Mouse (Mus musculus): ENCODE results near the gene Vasn. TPM values are rescaled to one million over a fixed set of nuclear protein-coding genes. Genes with fewer than 3 reads are reported as not detected.

Vasn gene
- polyA plus RNA-seq, 1 experiment from 2014 or later, result 9.6 TPM

DNA sequence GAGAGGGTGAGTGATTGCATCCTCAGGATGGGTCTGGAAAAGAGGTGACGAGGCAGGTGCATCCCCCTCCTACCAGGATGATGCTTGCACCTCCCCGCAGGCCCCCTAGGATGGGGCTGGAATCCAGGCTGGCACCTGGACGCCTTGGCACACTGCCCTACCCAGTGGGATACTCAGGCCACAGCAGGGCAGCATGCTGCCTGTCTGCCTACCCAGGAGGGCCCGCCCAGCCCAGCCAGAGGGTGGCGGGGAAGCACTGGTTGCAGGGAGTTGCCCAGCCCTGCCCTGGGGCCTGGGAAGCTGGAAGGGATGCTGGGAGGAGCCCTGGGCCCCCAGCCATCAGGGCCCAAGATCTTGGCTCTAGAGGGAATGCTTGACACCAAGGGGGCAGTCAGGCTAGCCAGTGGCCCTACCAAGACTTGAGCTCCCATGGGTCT is 44.2 kb upstream of the Vasn start:
- Histone ChIP-seq H3K27ac (replicated peaks) (peak overlapping the region; percentile 49), H3K4me3 (ENCODE audit: low read depth, low read length) (peak overlapping the region; percentile 69), H3K27me3 (ENCODE audit: control insufficient read depth, insufficient read depth, low read length) (no peaks in the 10 kb centered on the region), H3K36me3 (ENCODE audit: control insufficient read depth, insufficient read depth, low read length) (no peaks in the 10 kb centered on the region), H3K4me2 (replicated peaks; ENCODE audit: low read depth) (peak overlapping the region; percentile 81), H3K9ac (ENCODE audit: low read length) (peak overlapping the region; percentile 79), H3K4me1 (replicated peaks; ENCODE audit: control insufficient read depth, insufficient read depth) (0 out of 2 replicates have a peak, but pooled peaks cover 9% of the 10 kb centered on the region), H3K9me3 (ENCODE audit: control insufficient read depth, low read length) (no peaks in the 10 kb centered on the region)
- ATAC-seq (ENCODE audit: low FRiP score, low TSS enrichment), result peak; percentile 49; the same call in 1 of the 2 replicates
- TF ChIP-seq CTCF (IDR thresholded peaks at IDR 0.05; ENCODE audit: low read depth), result peak; percentile 34
- no peak for TF ChIP-seq EP300 (optimal IDR thresholded peaks at IDR 0.05)
- 10% methylated on average over 5 of the region's 5 CpGs for WGBS
- DNase-seq (ENCODE audit: low spot score), result peak; percentile 74

DNA sequence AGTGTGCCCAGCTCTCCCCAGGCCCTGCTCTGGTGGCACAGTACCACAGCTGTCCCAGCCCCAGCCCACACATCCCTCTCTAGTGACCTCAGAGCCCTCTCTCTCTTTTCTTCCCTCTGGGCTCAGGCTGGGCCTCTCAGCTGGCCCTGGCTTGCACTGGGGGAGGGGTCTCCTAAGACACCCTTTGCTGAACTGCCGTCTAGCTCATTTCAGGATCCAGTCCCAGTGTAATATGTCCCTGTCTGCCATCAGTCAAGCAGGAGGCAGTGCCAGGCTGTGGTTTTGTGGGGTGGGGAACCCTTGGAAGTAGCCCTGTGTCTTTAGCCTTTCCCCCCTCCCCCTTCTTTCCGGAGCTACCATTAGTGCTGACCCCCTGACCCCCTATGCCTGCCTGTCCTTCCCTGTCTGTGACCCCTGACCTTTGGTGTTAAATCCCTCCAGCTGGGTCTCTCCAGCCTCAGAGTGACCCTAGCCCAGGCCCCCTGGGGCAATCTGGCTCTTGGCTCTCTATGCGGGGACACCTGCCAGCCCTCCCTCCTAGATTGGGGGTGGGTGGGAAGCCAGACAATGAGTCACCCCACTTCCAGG is 43.5 kb upstream of the Vasn start:
- Histone ChIP-seq H3K4me2 (replicated peaks; ENCODE audit: low read depth) (peak overlapping the region; percentile 81), H3K36me3 (ENCODE audit: control insufficient read depth, insufficient read depth, low read length) (no peaks in the 10 kb centered on the region), H3K27me3 (ENCODE audit: control insufficient read depth, insufficient read depth, low read length) (no peaks in the 10 kb centered on the region), H3K9me3 (ENCODE audit: control insufficient read depth, low read length) (no peaks in the 10 kb centered on the region), H3K9ac (ENCODE audit: low read length) (peak overlapping the region; percentile 79), H3K27ac (replicated peaks) (peak overlapping the region; percentile 49), H3K4me1 (replicated peaks; ENCODE audit: control insufficient read depth, insufficient read depth) (0 out of 2 replicates have a peak, but pooled peaks cover 9% of the 10 kb centered on the region), H3K4me3 (ENCODE audit: low read depth, low read length) (peak overlapping the region; percentile 69)
- TF ChIP-seq CTCF (IDR thresholded peaks at IDR 0.05; ENCODE audit: low read depth) (no peak), EP300 (optimal IDR thresholded peaks at IDR 0.05) (no peak)
- DNase-seq (ENCODE audit: low spot score) (no peak), ATAC-seq (ENCODE audit: low FRiP score, low TSS enrichment) (no peak; the same call in 1 of the 2 replicates)
- WGBS, result 28% methylated on average over 3 of the region's 3 CpGs

DNA sequence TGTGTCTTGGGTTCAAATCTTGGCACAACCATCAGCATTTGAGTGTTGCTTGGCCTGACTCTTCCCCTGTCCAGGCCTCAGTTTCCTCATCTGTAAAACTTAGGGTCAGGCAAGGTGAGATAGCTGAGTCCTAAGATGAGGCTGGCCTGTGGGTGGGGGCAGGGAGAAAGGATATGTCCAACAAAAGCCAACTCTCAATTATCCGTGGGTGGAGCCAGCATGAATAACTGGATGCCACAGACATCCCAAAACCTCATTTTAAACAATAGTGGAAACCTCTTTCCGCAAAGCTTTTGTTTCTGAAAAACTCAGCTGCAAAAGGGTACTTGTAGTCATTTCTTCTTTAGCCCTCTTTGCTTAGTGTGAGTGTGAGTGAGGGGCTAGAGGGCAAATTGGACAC is 42.9 kb upstream of the Vasn start:
- H3K4me2 ChIP-seq (replicated peaks; ENCODE audit: low read depth), result peak overlapping the region; percentile 81
- H3K36me3 ChIP-seq (ENCODE audit: control insufficient read depth, insufficient read depth, low read length), result no peaks in the 10 kb centered on the region
- H3K27ac ChIP-seq (replicated peaks), result no peak overlapping the region
- H3K4me3 ChIP-seq (ENCODE audit: low read depth, low read length), result no peak overlapping the region
- DNase-seq (ENCODE audit: low spot score) (no peak), ATAC-seq (ENCODE audit: low FRiP score, low TSS enrichment) (no peak)
- WGBS, result 35% methylated on average over 2 of the region's 2 CpGs
- TF ChIP-seq CTCF (IDR thresholded peaks at IDR 0.05; ENCODE audit: low read depth) (no peak), EP300 (optimal IDR thresholded peaks at IDR 0.05) (no peak)
- no peaks in the 10 kb centered on the region for H3K27me3 ChIP-seq (ENCODE audit: control insufficient read depth, insufficient read depth, low read length)
- H3K4me1 ChIP-seq (replicated peaks; ENCODE audit: control insufficient read depth, insufficient read depth), result 0 out of 2 replicates have a peak, but pooled peaks cover 9% of the 10 kb centered on the region
- no peaks in the 10 kb centered on the region for H3K9me3 ChIP-seq (ENCODE audit: control insufficient read depth, low read length)
- H3K9ac ChIP-seq (ENCODE audit: low read length), result 0 out of 2 replicates have a peak overlapping the region, but pooled peaks have one; percentile 13

DNA sequence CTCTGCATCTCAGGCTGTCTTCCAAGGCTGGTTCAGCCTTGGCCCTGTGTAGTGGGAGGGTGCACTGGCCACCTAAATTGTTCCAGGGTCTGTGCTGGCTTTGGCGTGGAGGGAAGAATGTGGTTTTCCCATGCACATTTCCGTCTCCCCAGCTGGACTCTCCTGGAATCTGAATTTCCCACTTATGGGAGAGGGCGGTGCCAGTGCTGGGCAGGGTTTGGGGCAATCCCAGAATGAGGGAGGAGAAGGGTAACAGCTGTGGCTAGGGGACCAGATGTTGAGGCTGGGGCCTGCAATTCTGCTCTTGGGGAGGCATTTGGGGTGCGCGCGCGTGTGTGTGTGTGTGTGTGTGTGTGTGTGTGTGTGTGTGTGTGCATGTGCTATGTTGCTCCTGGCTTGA is 42.4 kb upstream of the Vasn start:
- TF ChIP-seq CTCF (IDR thresholded peaks at IDR 0.05; ENCODE audit: low read depth) (no peak), EP300 (optimal IDR thresholded peaks at IDR 0.05) (no peak)
- no peaks in the 10 kb centered on the region for H3K36me3 ChIP-seq (ENCODE audit: control insufficient read depth, insufficient read depth, low read length)
- H3K27me3 ChIP-seq (ENCODE audit: control insufficient read depth, insufficient read depth, low read length), result no peaks in the 10 kb centered on the region
- 0 out of 2 replicates have a peak, but pooled peaks cover 9% of the 10 kb centered on the region for H3K4me1 ChIP-seq (replicated peaks; ENCODE audit: control insufficient read depth, insufficient read depth)
- H3K4me2 ChIP-seq (replicated peaks; ENCODE audit: low read depth), result 0 out of 2 replicates have a peak overlapping the region, but pooled peaks have one; percentile 81
- H3K9me3 ChIP-seq (ENCODE audit: control insufficient read depth, low read length), result no peaks in the 10 kb centered on the region
- no peak overlapping the region for H3K27ac ChIP-seq (replicated peaks)
- ATAC-seq (ENCODE audit: low FRiP score, low TSS enrichment) (no peak), DNase-seq (ENCODE audit: low spot score) (no peak)
- 50% methylated on average over 6 of the region's 7 CpGs for WGBS
- 0 out of 2 replicates have a peak overlapping the region, but pooled peaks have one; percentile 13 for H3K9ac ChIP-seq (ENCODE audit: low read length)
- no peak overlapping the region for H3K4me3 ChIP-seq (ENCODE audit: low read depth, low read length)

DNA sequence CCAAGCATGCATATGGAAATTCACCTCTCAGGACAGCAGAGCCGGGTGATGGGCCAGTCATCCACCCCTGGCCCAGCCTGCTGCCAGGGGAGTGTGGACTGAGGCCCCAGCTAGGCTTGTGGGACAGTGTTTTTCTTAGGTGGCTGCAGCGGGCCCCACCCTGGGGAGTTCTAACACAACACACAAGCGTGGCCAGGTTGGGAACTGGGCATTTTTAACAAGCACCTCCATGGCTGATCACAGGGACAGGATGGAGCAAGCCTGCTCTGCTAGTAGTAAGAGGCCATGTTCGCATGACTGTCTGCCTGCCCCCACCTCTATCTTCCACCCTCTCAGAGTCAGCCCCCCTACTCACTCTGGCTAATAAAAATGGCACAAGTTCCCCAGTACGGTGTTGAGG is 41.7 kb upstream of the Vasn start:
- no peak for ATAC-seq (ENCODE audit: low FRiP score, low TSS enrichment)
- no peak overlapping the region for H3K4me3 ChIP-seq (ENCODE audit: low read depth, low read length)
- no peak overlapping the region for H3K9ac ChIP-seq (ENCODE audit: low read length)
- H3K27ac ChIP-seq (replicated peaks), result peak overlapping the region; percentile 30; the same call in 1 of the 2 replicates
- H3K4me1 ChIP-seq (replicated peaks; ENCODE audit: control insufficient read depth, insufficient read depth), result 0 out of 2 replicates have a peak, but pooled peaks cover 12% of the 10 kb centered on the region
- H3K27me3 ChIP-seq (ENCODE audit: control insufficient read depth, insufficient read depth, low read length), result no peaks in the 10 kb centered on the region
- TF ChIP-seq EP300 (optimal IDR thresholded peaks at IDR 0.05) (no peak), CTCF (IDR thresholded peaks at IDR 0.05; ENCODE audit: low read depth) (no peak)
- no peak overlapping the region for H3K4me2 ChIP-seq (replicated peaks; ENCODE audit: low read depth)
- no peaks in the 10 kb centered on the region for H3K36me3 ChIP-seq (ENCODE audit: control insufficient read depth, insufficient read depth, low read length)
- no peaks in the 10 kb centered on the region for H3K9me3 ChIP-seq (ENCODE audit: control insufficient read depth, low read length)
- no peak for DNase-seq (ENCODE audit: low spot score)
- WGBS, result 55% methylated on average over 5 of the region's 5 CpGs

DNA sequence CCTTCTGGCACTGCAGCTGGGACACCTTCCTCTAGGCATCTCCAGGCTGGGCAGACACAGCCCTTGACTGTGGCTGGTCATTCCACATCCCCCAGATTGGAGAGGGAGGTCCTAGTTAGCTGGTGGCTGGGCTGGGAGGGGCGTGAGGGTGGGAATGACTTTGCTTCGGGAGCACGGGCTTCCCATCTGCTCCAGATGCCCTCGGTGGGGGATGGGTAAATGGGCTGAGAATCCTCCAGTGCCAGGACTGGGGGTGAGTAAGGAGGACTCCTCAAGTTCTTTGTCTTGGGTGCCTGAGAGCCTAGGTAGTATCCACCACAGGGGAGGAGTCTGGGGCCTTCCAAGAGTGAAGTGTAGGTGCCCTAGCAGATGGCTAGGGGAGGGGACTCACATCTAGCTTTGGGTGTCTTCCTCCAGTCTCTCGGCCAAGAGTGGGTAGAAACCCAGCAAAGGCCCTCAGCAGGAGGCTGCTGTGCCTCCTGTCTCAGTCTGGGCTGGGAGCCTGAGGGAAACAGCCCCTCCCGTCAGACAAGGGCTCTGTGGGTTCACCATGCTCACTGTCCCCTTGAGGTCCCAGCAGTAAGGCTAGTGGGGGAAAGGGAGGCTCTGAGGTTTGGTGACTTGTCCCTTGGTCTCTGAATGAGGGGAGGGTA is 40.7 kb upstream of the Vasn start:
- TF ChIP-seq CTCF (IDR thresholded peaks at IDR 0.05; ENCODE audit: low read depth) (no peak), EP300 (optimal IDR thresholded peaks at IDR 0.05) (no peak)
- Histone ChIP-seq H3K4me1 (replicated peaks; ENCODE audit: control insufficient read depth, insufficient read depth) (0 out of 2 replicates have a peak, but pooled peaks cover 13% of the 10 kb centered on the region), H3K36me3 (ENCODE audit: control insufficient read depth, insufficient read depth, low read length) (no peaks in the 10 kb centered on the region), H3K4me3 (ENCODE audit: low read depth, low read length) (no peak overlapping the region), H3K27ac (replicated peaks) (no peak overlapping the region), H3K27me3 (ENCODE audit: control insufficient read depth, insufficient read depth, low read length) (no peaks in the 10 kb centered on the region), H3K9ac (ENCODE audit: low read length) (no peak overlapping the region), H3K4me2 (replicated peaks; ENCODE audit: low read depth) (no peak overlapping the region), H3K9me3 (ENCODE audit: control insufficient read depth, low read length) (no peaks in the 10 kb centered on the region)
- whole genome bisulfite sequencing, result 42% methylated on average over 6 of the region's 6 CpGs
- no peak for DNase-seq (ENCODE audit: low spot score)
- no peak for ATAC-seq (ENCODE audit: low FRiP score, low TSS enrichment)
